Mouse (Mus musculus) hindbrain, postnatal 0 days (tissue): ENCODE results near the gene Nrxn3. TPM values are rescaled to one million over a fixed set of nuclear protein-coding genes. Genes with fewer than 3 reads are reported as not detected.

ENCODE experiments used
- ATAC-seq: fragments of 200-750 bp; cut with Nextera tagmentation; 2 replicates; pipeline ENCODE4 v1.8.0; 2017; ENCODE audit warnings: mild to moderate bottlenecking, moderate TSS enrichment, moderate library complexity
- DNase-seq: peaks from one replicate; pipeline ENCODE4 v3.0.0-alpha.2; 2015; ENCODE audit warnings: low spot score
- H3K27ac ChIP-seq: fragments of 300-500 bp; sonication (generic); 2 replicates; pipeline ENCODE4 v1.5.1; 2014; ENCODE audit warnings: mild to moderate bottlenecking
- H3K27me3 ChIP-seq: fragments of 300-500 bp; sonication (generic); 2 replicates; pipeline ENCODE4 v1.6.1; 2014; ENCODE audit warnings: low read length, mixed read lengths; ENCODE audit not compliant: insufficient read depth
- H3K36me3 ChIP-seq: fragments of 300-500 bp; sonication (generic); 2 replicates; pipeline ENCODE4 v1.6.1; 2014; ENCODE audit warnings: low read length, mixed read lengths; ENCODE audit not compliant: insufficient read depth
- H3K4me1 ChIP-seq: fragments of 300-500 bp; sonication (generic); 2 replicates; pipeline ENCODE4 v1.6.1; 2014; ENCODE audit warnings: antibody characterized with exemption, low read length, mixed read lengths; ENCODE audit not compliant: insufficient read depth
- H3K4me2 ChIP-seq: fragments of 300-500 bp; sonication (generic); 2 replicates; pipeline ENCODE4 v1.6.1; 2014; ENCODE audit warnings: low read depth, mild to moderate bottlenecking, low read length, moderate library complexity, mixed read lengths
- H3K4me3 ChIP-seq: fragments of 300-500 bp; sonication (generic); 2 replicates; pipeline ENCODE4 v1.5.1; 2014; ENCODE audit warnings: low read length
- H3K9ac ChIP-seq: fragments of 300-500 bp; sonication (generic); replicated peaks from 2 replicates; pipeline ENCODE4 v1.6.1; 2014; ENCODE audit warnings: mild to moderate bottlenecking, low read length, moderate library complexity, mixed read lengths
- H3K9me3 ChIP-seq: fragments of 300-500 bp; sonication (generic); 2 replicates; pipeline ENCODE4 v1.6.1; 2016; ENCODE audit warnings: low read length, mixed read lengths
- CTCF ChIP-seq: IDR thresholded peaks from 2 replicates; pipeline ENCODE4 v1.5.1; 2016; ENCODE audit warnings: antibody characterized with exemption, control low read depth, low read depth
- WGBS: fragments of 180-500 bp; shearing (Covaris S2); extraction: QIAGEN DNeasy Blood & Tissue Kit; methylation state at CpG from one replicate; pipeline ENCODE4 v1.1.7; 2014; 5-methylcytosine and 5-hydroxymethylcytosine counted together
- polyA plus RNA-seq: library from polyadenylated mRNA; unstranded; fragments of >200 nt; fragmentation: Nextera tagmentation; extraction: Ambion mirVana; gene quantifications from 2 replicates; pipeline ENCODE4 v1.2.1, GENCODE M21; 2015
- total RNA-seq: library from RNA; depleted of rRNA; stranded (reverse); fragments of >200 nt; gene quantifications from 2 replicates; pipeline ENCODE4 v1.2.3, GENCODE M21; 2014

Gene Nrxn3
- total and polyA plus RNA-seq, 2 experiments from 2014 or later: 87.8 to 103 TPM

DNA sequence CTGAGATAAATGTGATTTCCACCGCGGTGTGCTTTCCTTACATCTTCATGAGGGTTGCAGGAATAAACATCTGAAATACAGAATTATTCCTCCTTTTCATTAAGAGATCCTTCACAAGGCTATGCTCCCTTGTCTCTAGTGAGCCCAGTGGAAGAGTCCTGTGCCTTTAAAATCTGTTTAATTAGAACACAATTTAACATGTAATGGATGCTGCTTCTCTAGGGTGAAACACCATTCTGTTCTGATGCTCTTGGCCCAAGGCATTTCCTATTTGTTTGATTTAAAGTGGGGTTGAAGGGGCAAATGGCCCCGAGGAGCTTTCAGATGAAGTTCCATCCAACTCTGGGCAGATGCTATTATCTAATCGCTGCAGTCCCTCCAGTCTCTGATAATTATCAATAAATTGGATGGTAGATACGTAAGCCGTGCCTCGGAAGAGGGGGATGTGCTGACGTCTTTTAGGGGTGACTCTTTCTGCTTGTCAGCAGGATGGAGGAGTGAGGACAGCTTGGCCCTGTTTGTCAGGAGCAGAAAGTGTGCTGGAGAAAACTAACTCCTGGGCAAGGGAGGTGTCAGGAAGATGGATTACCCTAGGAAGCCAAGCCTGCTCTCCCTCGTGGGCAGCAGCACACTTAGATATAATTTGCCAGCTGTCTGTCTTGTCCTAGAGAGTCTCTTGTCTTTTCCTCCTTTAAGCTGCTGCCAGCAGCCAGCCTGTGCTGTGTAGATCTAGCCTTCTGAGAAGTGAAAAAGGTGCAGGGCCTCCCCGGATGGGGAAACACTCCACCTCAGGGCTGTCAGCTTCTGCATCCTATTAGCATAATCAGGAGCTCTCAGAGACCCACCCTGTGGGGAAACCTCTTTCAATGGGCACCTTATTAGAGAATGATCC is 1041.8 kb downstream of the Nrxn3 start:
- no peak overlapping the region; the same call in 1 of the 2 replicates for H3K27ac ChIP-seq

DNA sequence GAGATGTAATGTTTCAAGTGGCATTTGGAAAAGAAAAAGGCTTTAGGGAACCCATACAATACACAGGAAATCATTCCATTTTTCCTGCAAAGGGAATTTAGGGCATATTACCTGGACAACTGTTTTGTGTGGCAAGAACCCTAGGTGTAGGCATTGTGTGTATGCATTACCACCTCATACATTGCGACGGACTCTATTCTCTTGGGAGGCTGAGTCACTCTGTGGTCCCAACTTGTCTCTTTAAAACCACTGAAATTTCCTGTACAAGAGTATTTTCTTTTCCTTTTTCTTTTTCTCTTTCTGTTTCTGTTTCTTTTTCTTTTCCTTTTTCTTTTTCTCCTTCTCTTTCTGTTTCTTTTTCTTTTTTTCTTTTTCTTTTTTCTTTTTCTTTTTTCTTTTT is 1042.5 kb downstream of the Nrxn3 start:
- ATAC-seq (no peak), DNase-seq (no peak)
- no peak for TF ChIP-seq CTCF
- Histone ChIP-seq H3K4me1 (no peaks in the 10 kb centered on the region), H3K27ac (no peak overlapping the region; the same call in 1 of the 2 replicates), H3K9me3 (no peaks in the 10 kb centered on the region), H3K36me3 (no peaks in the 10 kb centered on the region), H3K4me3 (no peak overlapping the region), H3K4me2 (no peak overlapping the region), H3K9ac (no peak overlapping the region), H3K27me3 (no peaks in the 10 kb centered on the region)
- whole genome bisulfite sequencing: 65% methylated on average over 2 of the region's 2 CpGs

More for the DNA sequence above, 1041.8 kb downstream of the Nrxn3 start:
- WGBS: 33% methylated on average over 10 of the region's 10 CpGs
- Histone ChIP-seq H3K4me3 (no peak overlapping the region), H3K9ac (no peak overlapping the region), H3K27me3 (no peaks in the 10 kb centered on the region), H3K9me3 (no peaks in the 10 kb centered on the region), H3K36me3 (no peaks in the 10 kb centered on the region), H3K4me1 (no peaks in the 10 kb centered on the region), H3K4me2 (no peak overlapping the region; the same call in 1 of the 2 replicates)
- no peak for ATAC-seq
- DNase-seq: peak; percentile 30
- no peak for TF ChIP-seq CTCF

DNA sequence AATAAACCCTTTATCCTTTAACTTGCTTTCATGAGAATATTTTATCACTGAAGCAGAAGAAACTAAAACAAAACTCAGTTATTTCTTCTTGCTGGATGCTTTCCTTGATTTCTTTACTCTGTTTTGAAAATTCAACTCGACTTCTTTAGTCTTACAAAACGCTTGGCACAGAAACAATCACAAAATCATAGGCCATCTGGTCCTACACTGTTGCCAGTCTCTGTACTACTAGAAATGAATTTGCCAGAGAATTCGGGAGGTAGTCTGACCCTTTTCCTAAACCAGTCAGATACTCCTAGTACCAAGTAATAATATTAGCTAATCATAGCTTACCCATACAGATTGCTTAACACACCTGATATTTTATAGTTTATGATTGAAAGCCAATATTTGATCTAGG is 1066.1 kb downstream of the Nrxn3 start:
- no peak overlapping the region for H3K4me2 ChIP-seq
- no peak overlapping the region for H3K27ac ChIP-seq
- DNase-seq (peak; percentile 20), ATAC-seq (no peak)
- no peaks in the 10 kb centered on the region for H3K36me3 ChIP-seq
- no peaks in the 10 kb centered on the region for H3K9me3 ChIP-seq
- no peaks in the 10 kb centered on the region for H3K27me3 ChIP-seq
- no peak overlapping the region for H3K9ac ChIP-seq
- 56% methylated on average over 3 of the region's 3 CpGs for WGBS
- H3K4me1 ChIP-seq: no peaks in the 10 kb centered on the region
- TF ChIP-seq CTCF: no peak
- no peak overlapping the region for H3K4me3 ChIP-seq

DNA sequence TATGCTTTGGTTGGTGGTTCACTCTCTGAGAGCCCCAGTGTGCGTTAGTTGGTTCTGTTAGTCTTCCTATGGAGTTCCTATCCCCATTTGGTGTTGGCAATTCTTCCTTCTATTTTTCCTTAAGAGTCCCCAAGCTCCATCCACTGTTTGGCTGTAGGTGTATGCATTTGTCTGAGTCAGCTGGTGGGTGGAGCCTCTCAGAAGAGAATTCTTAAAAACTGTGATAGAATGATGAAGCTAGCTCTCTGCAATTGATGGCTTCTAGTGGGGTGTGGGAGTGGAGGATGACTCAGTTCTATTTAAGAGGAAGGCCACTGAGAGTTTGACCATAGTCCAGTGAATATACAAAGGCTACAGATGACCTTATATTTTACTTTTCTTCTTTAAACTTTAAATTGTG is 1067.3 kb downstream of the Nrxn3 start:
- Histone ChIP-seq H3K4me1 (no peaks in the 10 kb centered on the region), H3K27ac (no peak overlapping the region), H3K9me3 (no peaks in the 10 kb centered on the region), H3K36me3 (no peaks in the 10 kb centered on the region), H3K4me3 (no peak overlapping the region), H3K4me2 (no peak overlapping the region), H3K9ac (no peak overlapping the region), H3K27me3 (no peaks in the 10 kb centered on the region)
- ATAC-seq (no peak), DNase-seq (no peak)
- TF ChIP-seq CTCF: no peak
- WGBS: 93% methylated on average over 1 of the region's 1 CpGs

DNA sequence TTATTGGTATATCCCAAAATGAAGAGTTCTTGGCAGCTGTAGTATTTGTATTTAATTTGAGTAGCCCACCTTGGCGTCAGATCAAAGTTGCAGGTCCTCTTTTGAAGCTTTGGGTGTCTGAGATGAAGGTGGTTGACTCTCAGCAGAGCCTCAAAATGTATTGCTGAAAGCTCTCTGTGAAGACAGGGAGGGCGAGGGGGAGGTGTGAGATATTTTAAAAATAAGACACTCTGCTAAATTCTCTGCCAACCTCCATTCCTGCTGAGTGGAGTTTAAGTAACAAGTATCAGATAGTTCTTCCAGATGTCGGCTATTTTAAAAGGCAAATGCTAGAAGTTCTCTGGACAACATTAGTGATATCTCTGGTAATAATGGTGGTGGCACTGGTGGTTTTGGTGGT is 1069.2 kb downstream of the Nrxn3 start:
- Histone ChIP-seq H3K4me3 (no peak overlapping the region), H3K9me3 (no peaks in the 10 kb centered on the region), H3K4me2 (no peak overlapping the region), H3K27me3 (no peaks in the 10 kb centered on the region), H3K9ac (no peak overlapping the region), H3K27ac (no peak overlapping the region), H3K4me1 (no peaks in the 10 kb centered on the region), H3K36me3 (no peaks in the 10 kb centered on the region)
- no peak for TF ChIP-seq CTCF
- DNase-seq (no peak), ATAC-seq (no peak)
- WGBS: 89% methylated on average over 3 of the region's 3 CpGs

DNA sequence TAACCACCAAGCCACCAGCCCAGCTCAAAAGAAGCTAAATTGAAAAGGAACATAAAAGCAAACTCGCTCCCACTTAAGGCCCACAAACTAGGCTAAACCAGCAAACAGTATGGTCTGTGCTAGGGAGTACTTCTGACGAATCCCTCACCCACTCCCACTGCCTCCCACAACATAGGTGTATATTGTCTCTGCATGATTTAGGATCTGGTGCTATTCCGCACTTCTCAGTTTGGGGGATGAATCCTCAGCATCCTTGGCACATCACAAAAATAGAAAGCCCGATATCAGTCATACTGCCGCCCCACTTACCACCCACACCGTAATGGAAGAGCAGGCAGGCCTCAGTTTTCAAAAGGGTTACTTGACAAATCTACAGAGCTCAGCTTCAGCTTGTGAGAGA is 1072.1 kb downstream of the Nrxn3 start:
- no peaks in the 10 kb centered on the region for H3K9me3 ChIP-seq
- 93% methylated on average over 6 of the region's 6 CpGs for WGBS
- no peaks in the 10 kb centered on the region for H3K4me1 ChIP-seq
- H3K4me2 ChIP-seq: no peak overlapping the region
- H3K9ac ChIP-seq: no peak overlapping the region
- no peaks in the 10 kb centered on the region for H3K27me3 ChIP-seq
- no peak for DNase-seq
- H3K27ac ChIP-seq: no peak overlapping the region
- H3K36me3 ChIP-seq: no peaks in the 10 kb centered on the region
- ATAC-seq: no peak
- TF ChIP-seq CTCF: no peak
- H3K4me3 ChIP-seq: no peak overlapping the region

DNA sequence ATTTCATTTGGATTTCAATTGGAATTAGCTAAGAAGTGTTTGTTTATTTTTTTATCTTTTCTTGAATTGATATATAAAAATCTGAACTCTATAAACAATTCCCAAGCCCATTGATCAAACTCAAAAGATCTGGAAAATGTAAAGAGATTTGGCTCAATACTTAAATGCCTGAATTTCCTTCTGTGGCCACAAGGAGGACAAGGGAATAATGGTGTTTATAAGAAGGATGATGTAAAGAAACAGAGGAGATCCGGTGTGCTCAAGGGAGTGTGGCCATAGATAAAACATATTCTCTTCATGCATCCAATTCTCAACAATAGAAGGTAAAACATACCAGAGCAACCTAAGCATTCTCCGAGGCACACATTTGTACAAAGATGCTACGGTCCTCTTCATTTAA is 1085.5 kb downstream of the Nrxn3 start:
- H3K36me3 ChIP-seq: no peaks in the 10 kb centered on the region
- ATAC-seq (no peak), DNase-seq (peak; percentile 64)
- no peak overlapping the region for H3K27ac ChIP-seq
- TF ChIP-seq CTCF: peak; percentile 72
- no peaks in the 10 kb centered on the region for H3K9me3 ChIP-seq
- 61% methylated on average over 3 of the region's 3 CpGs for WGBS
- H3K9ac ChIP-seq: no peak overlapping the region
- no peak overlapping the region for H3K4me2 ChIP-seq
- H3K4me3 ChIP-seq: no peak overlapping the region
- no peaks in the 10 kb centered on the region for H3K4me1 ChIP-seq
- H3K27me3 ChIP-seq: no peaks in the 10 kb centered on the region
